Mouse (Mus musculus) heart, embryonic 16.5 days (tissue): ENCODE measurements around the gene Paqr5. TPM values are rescaled to one million over a fixed set of nuclear protein-coding genes. Genes with fewer than 3 reads are reported as not detected.
A peak's percentile ranks its signal among the peaks of the same experiment; 100 is the strongest.

Experiments used
- ATAC-seq: fragments of 200-750 bp; cut with Nextera tagmentation; replicated peaks from 2 replicates; pipeline ENCODE4 v1.8.0; 2017; ENCODE audit warnings: moderate number of reproducible peaks; ENCODE audit not compliant: insufficient read depth, low FRiP score; ENCODE audit errors: extremely low read depth
- H3K27ac ChIP-seq: fragments of 300-500 bp; sonication (generic); 2 replicates; pipeline ENCODE4 v1.5.1; 2014; ENCODE audit warnings: mild to moderate bottlenecking, low read length, control low read depth, moderate library complexity
- H3K27me3 ChIP-seq: fragments of 300-500 bp; sonication (generic); 2 replicates; pipeline ENCODE4 v1.6.1; 2014; ENCODE audit warnings: low read length, mixed read lengths; ENCODE audit not compliant: control insufficient read depth, insufficient read depth
- H3K36me3 ChIP-seq: fragments of 300-500 bp; sonication (generic); 2 replicates; pipeline ENCODE4 v1.6.1; 2014; ENCODE audit not compliant: control insufficient read depth, insufficient read depth
- H3K4me1 ChIP-seq: fragments of 300-500 bp; sonication (generic); 2 replicates; pipeline ENCODE4 v1.6.1; 2014; ENCODE audit warnings: low read length, mixed read lengths; ENCODE audit not compliant: control insufficient read depth, insufficient read depth
- H3K4me2 ChIP-seq: fragments of 300-500 bp; sonication (generic); 2 replicates; pipeline ENCODE4 v1.6.1; 2014; ENCODE audit warnings: low read depth, mild to moderate bottlenecking, control low read depth, low read length
- H3K4me3 ChIP-seq: fragments of 300-500 bp; sonication (generic); 2 replicates; pipeline ENCODE4 v1.5.1; 2014; ENCODE audit warnings: mild to moderate bottlenecking, control low read depth, low read length
- H3K9ac ChIP-seq: fragments of 300-500 bp; sonication (generic); 2 replicates; pipeline ENCODE4 v1.6.1; 2014; ENCODE audit warnings: low read length, control low read depth
- H3K9me3 ChIP-seq: fragments of 300-500 bp; sonication (generic); replicated peaks from 2 replicates; pipeline ENCODE4 v1.6.1; 2016; ENCODE audit warnings: low read length; ENCODE audit not compliant: control insufficient read depth
- WGBS: fragments of 180-500 bp; shearing (Covaris S2); extraction: QIAGEN DNeasy Blood & Tissue Kit; methylation state at CpG from one replicate; pipeline ENCODE4 v1.1.7; 2014; 5-methylcytosine and 5-hydroxymethylcytosine counted together
- polyA plus RNA-seq: library from polyadenylated mRNA; unstranded; fragments of >200 nt; fragmentation: Nextera tagmentation; extraction: Ambion mirVana; gene quantifications from 2 replicates; pipeline ENCODE4 v1.2.1, GENCODE M21; 2015

The Paqr5 gene
- polyA plus RNA-seq, 1 experiment from 2014 or later = 1.3 TPM

DNA sequence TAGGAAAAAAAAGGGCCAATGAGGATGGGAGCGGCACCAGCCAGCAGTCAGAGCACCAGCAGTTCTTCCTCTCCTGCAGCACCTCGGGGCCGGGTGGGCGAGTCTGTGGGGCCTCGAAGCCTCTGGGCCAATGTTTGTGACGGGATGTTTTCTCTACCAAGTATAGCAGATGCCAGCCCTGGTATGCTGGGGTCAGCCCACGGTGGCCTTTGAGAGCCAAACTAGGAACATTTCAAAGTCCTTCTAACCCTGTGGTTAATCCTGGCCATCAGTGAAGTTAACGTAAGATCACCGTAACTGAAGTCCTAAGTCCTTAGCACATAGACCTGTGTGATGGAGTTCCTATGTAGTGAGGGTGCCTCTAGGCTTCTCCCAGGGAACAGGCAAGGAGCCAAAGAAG is 54.6 kb downstream of the Paqr5 start:
- Histone ChIP-seq H3K9me3 (no peaks in the 10 kb centered on the region), H3K27ac (no peak overlapping the region), H3K4me1 (no peaks in the 10 kb centered on the region), H3K4me2 (no peak overlapping the region), H3K27me3 (no peaks in the 10 kb centered on the region), H3K4me3 (no peak overlapping the region), H3K9ac (no peak overlapping the region), H3K36me3 (no peaks in the 10 kb centered on the region)
- 65% methylated on average over 9 of the region's 9 CpGs for WGBS
- ATAC-seq = no peak

DNA sequence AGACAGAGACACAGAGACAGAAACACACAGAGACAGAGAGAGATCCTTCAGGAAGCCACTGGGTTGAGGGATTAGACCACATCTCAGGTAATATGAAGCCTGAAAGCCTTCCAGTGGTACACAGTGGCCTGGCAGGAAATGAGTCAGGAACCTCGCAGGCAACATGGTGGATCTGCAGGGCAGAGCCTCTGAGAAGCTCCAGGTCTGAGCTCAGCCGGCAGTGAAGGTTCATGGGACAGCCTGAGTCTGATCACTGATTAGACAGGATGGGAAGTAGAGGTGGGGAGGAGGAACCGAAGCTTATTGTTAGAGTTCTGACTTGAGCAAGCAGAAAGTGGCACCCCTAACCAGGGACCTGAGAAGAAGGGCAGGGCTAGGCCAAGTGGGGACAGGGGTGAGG is 55.6 kb downstream of the Paqr5 start:
- Histone ChIP-seq H3K27ac (no peak overlapping the region), H3K4me3 (no peak overlapping the region), H3K4me1 (no peaks in the 10 kb centered on the region), H3K36me3 (no peaks in the 10 kb centered on the region), H3K27me3 (no peaks in the 10 kb centered on the region), H3K9me3 (no peaks in the 10 kb centered on the region), H3K4me2 (no peak overlapping the region), H3K9ac (no peak overlapping the region)
- WGBS = 46% methylated on average over 3 of the region's 3 CpGs
- no peak for ATAC-seq

DNA sequence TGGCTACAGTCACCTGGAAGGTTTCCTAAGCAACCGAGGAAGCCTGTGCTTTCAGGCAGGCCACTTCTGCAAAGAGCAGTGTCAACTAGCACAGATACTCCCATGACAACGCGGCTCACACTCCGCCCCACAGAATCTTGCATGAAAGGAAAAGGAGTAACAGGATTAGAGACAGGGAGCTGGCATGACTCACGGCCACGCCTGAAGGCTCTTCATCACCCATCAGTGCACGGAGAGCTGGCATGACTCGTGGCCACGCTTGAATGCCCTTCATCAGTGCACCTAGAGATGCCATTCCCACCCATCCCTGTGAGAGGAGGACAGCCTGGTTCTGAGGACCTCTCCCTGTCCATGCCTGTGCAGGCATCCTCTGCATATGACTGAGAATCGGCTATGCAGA is 59.3 kb downstream of the Paqr5 start:
- Histone ChIP-seq H3K4me3 (no peak overlapping the region), H3K4me2 (no peak overlapping the region), H3K9ac (no peak overlapping the region), H3K4me1 (no peaks in the 10 kb centered on the region), H3K9me3 (no peaks in the 10 kb centered on the region), H3K27ac (no peak overlapping the region), H3K36me3 (no peaks in the 10 kb centered on the region), H3K27me3 (no peaks in the 10 kb centered on the region)
- WGBS = 64% methylated on average over 10 of the region's 10 CpGs
- no peak for ATAC-seq

DNA sequence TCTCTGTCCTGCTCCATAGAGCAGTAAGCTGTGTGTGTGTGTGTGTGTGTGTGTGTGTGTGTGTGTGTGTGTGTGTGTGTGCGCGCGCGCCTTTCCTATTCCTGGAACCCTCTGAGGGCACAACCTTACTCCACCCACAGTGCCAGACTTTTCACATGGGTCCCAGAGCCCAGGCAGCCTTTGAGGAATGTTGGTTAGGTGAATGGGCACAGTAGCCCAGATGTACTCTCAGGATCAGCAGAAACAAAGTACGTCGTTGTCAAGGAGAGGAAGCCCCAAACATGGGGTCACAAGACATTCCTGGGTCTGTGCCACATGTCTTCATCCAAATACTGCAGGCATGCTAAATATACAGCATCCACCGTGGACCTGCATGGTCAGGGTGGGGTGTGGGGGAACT is 60.7 kb downstream of the Paqr5 start:
- Histone ChIP-seq H3K4me3 (no peak overlapping the region), H3K36me3 (no peaks in the 10 kb centered on the region), H3K4me1 (no peaks in the 10 kb centered on the region), H3K9me3 (no peaks in the 10 kb centered on the region), H3K4me2 (no peak overlapping the region), H3K27me3 (no peaks in the 10 kb centered on the region), H3K27ac (no peak overlapping the region), H3K9ac (no peak overlapping the region)
- no peak for ATAC-seq
- 83% methylated on average over 7 of the region's 7 CpGs for WGBS

DNA sequence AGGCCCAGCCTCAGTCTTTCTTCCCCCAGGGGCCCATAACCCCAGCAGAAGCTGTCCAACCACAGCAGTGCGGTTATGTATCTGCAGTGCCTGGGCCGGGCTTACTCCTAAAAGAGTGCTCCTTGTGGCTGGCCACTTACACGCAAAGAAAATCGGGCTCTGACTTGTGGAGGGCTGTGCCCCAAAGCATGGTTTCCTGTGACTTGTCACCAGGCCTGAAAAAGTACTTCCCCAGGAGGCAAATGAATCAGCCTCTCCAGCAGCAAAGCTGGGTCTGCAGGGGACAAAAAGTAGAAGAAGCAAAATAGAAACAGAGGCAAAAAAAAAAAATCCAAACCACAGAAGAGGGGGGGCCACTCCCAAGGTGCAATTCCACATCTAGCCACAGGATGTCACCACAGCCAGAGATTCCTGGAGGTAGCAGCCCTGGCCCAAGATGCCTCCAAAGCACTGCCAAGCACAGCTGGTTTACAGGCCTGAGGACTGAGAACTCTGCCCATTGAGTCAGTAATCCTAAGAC is 61.2 kb downstream of the Paqr5 start:
- Histone ChIP-seq H3K4me2 (no peak overlapping the region), H3K27me3 (no peaks in the 10 kb centered on the region), H3K9ac (no peak overlapping the region), H3K27ac (no peak overlapping the region), H3K9me3 (no peaks in the 10 kb centered on the region), H3K4me1 (no peaks in the 10 kb centered on the region), H3K4me3 (no peak overlapping the region), H3K36me3 (no peaks in the 10 kb centered on the region)
- WGBS = 36% methylated on average over 4 of the region's 4 CpGs
- ATAC-seq = 0 out of 2 replicates have a peak, but pooled peaks have one; percentile 32

DNA sequence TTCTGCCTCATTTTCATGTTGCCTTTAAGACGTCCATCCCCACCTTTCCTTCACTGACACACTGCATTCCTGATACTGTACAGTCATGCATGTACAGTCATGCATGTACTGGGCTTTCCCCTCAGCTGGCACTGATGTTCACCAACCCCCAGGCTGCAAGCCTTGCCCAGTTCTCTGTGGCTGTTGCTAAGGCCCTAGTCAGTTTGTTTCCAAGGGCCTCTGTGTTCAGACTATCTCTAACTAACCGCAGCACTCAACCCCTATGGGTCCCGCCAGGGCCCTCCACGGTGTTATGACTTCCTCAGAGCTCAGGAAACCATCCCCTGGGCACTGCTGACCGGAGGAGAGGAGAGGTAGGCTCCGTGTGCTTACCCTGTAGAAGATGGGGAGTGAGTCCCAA is 63.3 kb downstream of the Paqr5 start:
- Histone ChIP-seq H3K27me3 (no peaks in the 10 kb centered on the region), H3K36me3 (no peaks in the 10 kb centered on the region), H3K4me2 (no peak overlapping the region), H3K4me3 (no peak overlapping the region), H3K9me3 (no peaks in the 10 kb centered on the region), H3K4me1 (no peaks in the 10 kb centered on the region), H3K27ac (no peak overlapping the region), H3K9ac (no peak overlapping the region)
- 63% methylated on average over 6 of the region's 6 CpGs for WGBS
- ATAC-seq = no peak

DNA sequence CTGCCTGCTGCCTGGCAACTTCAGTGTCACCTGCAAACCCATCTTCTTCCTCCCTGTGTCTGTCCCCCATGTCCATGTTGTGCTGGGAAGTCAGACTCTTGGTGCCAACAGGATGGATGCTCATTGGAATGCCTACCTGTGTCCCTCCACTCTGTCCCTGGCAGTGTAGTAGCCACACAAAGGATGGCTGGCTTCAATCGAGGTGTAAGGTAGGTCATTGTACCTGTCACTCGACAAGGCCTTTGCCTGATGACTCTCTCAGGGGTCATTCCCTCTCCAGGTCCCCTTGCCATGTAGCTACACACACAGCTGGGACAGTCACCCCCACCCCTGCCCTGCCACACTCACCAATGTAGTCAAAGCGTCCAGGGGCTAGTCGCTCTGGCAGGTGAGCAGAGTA is 65.5 kb downstream of the Paqr5 start:
- Histone ChIP-seq H3K9me3 (no peaks in the 10 kb centered on the region), H3K36me3 (no peaks in the 10 kb centered on the region), H3K4me2 (no peak overlapping the region), H3K27ac (no peak overlapping the region; the same call in 1 of the 2 replicates), H3K27me3 (no peaks in the 10 kb centered on the region), H3K9ac (no peak overlapping the region), H3K4me1 (no peaks in the 10 kb centered on the region), H3K4me3 (no peak overlapping the region)
- ATAC-seq = no peak
- 88% methylated on average over 4 of the region's 4 CpGs for WGBS

DNA sequence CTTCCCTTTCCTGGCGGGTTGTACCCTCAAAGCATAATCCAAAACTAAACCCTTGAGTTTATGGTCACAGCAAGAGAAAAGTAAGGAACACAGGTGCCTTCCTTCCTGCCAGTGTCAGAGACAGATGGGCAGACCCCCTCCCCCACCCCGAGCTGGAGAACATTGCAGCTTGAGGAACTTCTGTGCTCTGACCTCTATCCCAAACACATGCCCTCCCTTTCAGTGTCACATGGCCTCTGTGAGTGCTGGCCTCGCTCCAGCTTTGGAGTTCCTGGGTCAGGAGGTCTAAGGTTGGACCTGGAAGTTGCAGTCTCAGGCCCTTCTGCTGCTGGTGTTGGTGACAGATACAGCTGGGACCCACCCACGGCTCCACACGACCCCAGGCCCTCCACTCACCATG is 65.9 kb downstream of the Paqr5 start:
- no peak overlapping the region for H3K9ac ChIP-seq
- no peaks in the 10 kb centered on the region for H3K27me3 ChIP-seq
- no peaks in the 10 kb centered on the region for H3K4me1 ChIP-seq
- 35% methylated on average over 5 of the region's 5 CpGs for WGBS
- H3K36me3 ChIP-seq = no peaks in the 10 kb centered on the region
- H3K27ac ChIP-seq = peak overlapping the region; percentile 8; the same call in 1 of the 2 replicates
- ATAC-seq = 0 out of 2 replicates have a peak, but pooled peaks have one; percentile 19
- no peaks in the 10 kb centered on the region for H3K9me3 ChIP-seq
- H3K4me3 ChIP-seq = no peak overlapping the region
- no peak overlapping the region for H3K4me2 ChIP-seq

DNA sequence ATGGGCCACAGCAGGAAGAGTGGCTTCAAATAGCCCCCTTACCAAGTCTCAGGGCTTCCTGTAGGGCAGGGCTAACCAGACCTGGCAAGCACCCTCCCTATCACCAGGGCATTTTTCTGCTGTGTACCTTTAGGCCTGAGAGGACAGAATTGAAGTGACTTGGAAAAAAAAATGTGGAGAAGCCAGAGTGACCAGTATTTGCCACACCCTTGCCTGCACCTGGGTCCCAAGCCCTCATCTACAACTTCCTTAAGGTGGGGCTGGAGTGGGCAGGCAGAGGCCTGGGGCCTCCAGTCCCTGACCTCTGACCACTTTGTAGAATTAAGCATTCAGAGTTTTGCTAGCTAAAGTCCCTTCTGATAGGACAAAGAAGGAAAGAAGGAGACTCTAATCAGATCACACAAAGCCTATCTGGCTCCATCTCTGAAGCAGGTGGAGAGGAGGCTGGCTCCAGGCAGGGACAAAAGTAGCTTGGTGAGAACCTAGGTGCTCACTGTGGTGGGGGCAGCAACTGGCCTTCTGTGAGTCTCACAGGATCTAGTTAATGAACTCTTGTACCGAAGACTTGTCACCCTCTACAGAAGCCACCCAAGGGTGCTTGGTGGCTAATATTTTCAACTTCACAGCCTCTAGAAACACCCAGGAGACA is 66.6 kb downstream of the Paqr5 start:
- H3K27me3 ChIP-seq = no peaks in the 10 kb centered on the region
- H3K9ac ChIP-seq = no peak overlapping the region
- ATAC-seq = no peak
- H3K4me3 ChIP-seq = no peak overlapping the region
- H3K9me3 ChIP-seq = no peaks in the 10 kb centered on the region
- 71% methylated on average over 1 of the region's 1 CpGs for WGBS
- H3K4me2 ChIP-seq = no peak overlapping the region
- peak overlapping the region; percentile 8 for H3K27ac ChIP-seq
- H3K36me3 ChIP-seq = no peaks in the 10 kb centered on the region
- H3K4me1 ChIP-seq = no peaks in the 10 kb centered on the region
